Comparison of ENCODE assay signal across 28 mouse cellular contexts in the genomic region with DNA sequence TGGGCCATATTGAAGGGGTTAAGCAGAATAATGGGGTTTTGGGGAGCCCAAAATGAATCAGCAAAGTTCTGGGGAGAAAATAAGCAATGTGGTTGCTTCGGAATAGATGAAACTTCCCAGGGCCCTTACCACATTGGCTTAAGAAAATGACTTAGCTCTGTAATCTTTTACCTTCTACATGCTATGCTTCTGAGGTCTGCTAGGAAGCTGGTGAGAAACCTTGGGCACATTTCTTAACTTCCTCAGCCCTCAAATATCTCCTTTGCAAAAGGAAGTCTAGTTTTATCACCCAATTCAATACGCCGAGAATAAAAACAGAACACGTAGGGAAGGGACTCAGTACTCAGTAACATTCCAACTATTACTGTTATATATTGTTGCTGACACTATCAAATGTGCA.
"Had no signal": no experiment of that assay in that cellular context is flagged by ENCODE, and none has a peak within 500 bp of the region (broad histone marks: within the 10 kb centered on the region; RNA-seq: fewer than 3 reads in every experiment).

No protein-coding gene starts in this region.

- H3K9me3 ChIP-seq: heart, embryonic 13.5 days; heart, embryonic 15.5 days; hindbrain, embryonic 10.5 days; hindbrain, embryonic 13.5 days; hindbrain, embryonic 15.5 days; kidney, embryonic 15.5 days; limb, embryonic 13.5 days; limb, embryonic 15.5 days; liver, embryonic 13.5 days; liver, embryonic 15.5 days had no signal

- H3K27ac ChIP-seq: gastrocnemius, adult 2 months; heart, adult 2 months; heart, embryonic 13.5 days; heart, embryonic 15.5 days; hindbrain, embryonic 10.5 days; hindbrain, embryonic 13.5 days; hindbrain, embryonic 15.5 days; hindbrain, postnatal 0 days; kidney, embryonic 15.5 days; kidney, postnatal 0 days; limb, embryonic 13.5 days; limb, embryonic 15.5 days; liver, embryonic 13.5 days; liver, embryonic 15.5 days had no signal

- H3K27me3 ChIP-seq: heart, embryonic 13.5 days; heart, embryonic 15.5 days; hindbrain, embryonic 13.5 days; hindbrain, embryonic 15.5 days; kidney, embryonic 15.5 days; limb, embryonic 13.5 days; limb, embryonic 15.5 days; liver, embryonic 13.5 days; liver, embryonic 15.5 days had no signal

- H3K4me1 ChIP-seq: heart, embryonic 13.5 days; heart, embryonic 15.5 days; hindbrain, embryonic 13.5 days; hindbrain, embryonic 15.5 days; kidney, embryonic 15.5 days; limb, embryonic 13.5 days; limb, embryonic 15.5 days; liver, embryonic 13.5 days; liver, embryonic 15.5 days had no signal

- H3K4me3 ChIP-seq: gastrocnemius, adult 2 months; heart, adult 2 months; heart, embryonic 13.5 days; heart, embryonic 15.5 days; hindbrain, embryonic 10.5 days; hindbrain, embryonic 13.5 days; hindbrain, embryonic 15.5 days; kidney, embryonic 15.5 days; limb, embryonic 13.5 days; limb, embryonic 15.5 days; liver, embryonic 13.5 days; liver, embryonic 15.5 days had no signal

- H3K9ac ChIP-seq: heart, embryonic 13.5 days; heart, embryonic 15.5 days; hindbrain, embryonic 13.5 days; hindbrain, embryonic 15.5 days; kidney, embryonic 15.5 days; limb, embryonic 13.5 days; limb, embryonic 15.5 days; liver, embryonic 13.5 days; liver, embryonic 15.5 days had no signal

- ATAC-seq: hindbrain, postnatal 0 days; intestine, embryonic 16.5 days had no signal

- H3K36me3 ChIP-seq: heart, embryonic 13.5 days; heart, embryonic 15.5 days; hindbrain, embryonic 15.5 days; kidney, embryonic 15.5 days; limb, embryonic 13.5 days; limb, embryonic 15.5 days; liver, embryonic 13.5 days; liver, embryonic 15.5 days had no signal

- DNase-seq: gastrocnemius, adult 2 months; gastrocnemius, postnatal 10 days; gastrocnemius, postnatal 25 days; heart, adult 11 months; heart, adult 2 months; heart, postnatal 14 days; heart, postnatal 36 days; kidney, adult 11 months; kidney, adult 2 months; kidney, adult 9 months; kidney, postnatal 14 days; kidney, postnatal 36 days; layer of hippocampus, adult 9-11 months; layer of hippocampus, postnatal 36 days; liver, embryonic 13.5 days had no signal

- H3K4me2 ChIP-seq: heart, embryonic 11.5 days; heart, embryonic 13.5 days; heart, embryonic 15.5 days; hindbrain, embryonic 13.5 days; hindbrain, embryonic 15.5 days; kidney, embryonic 15.5 days; limb, embryonic 13.5 days; limb, embryonic 15.5 days; liver, embryonic 13.5 days; liver, embryonic 15.5 days had no signal
